Comparison of ENCODE assay signal across 8 mouse cellular contexts in genomic region chr16:3884201-3885064, GRCm38 (mm10). TPM values are rescaled to one million over a fixed set of nuclear protein-coding genes. Genes with fewer than 3 reads are reported as not detected.
A peak's percentile ranks its signal among the peaks of the same experiment; 100 is the strongest.
DNase-seq lines count a peak whose midpoint lies in the region; ATAC-seq lines count a peak whose summit lies in the region.

Gene Zfp597 (minus strand): TSS chr16:3884561.
Gene Gm20695 (plus strand): TSS chr16:3884648.

- peak; percentile 95 for DNase-seq in CD4-positive helper T cell, adult 2 months (ENCODE audit: low read depth, low spot score)
- peak; percentile 84 for DNase-seq in brain, embryonic 18.5 days (ENCODE audit: low read depth, low spot score)
- peak; percentile 97 for DNase-seq in kidney, postnatal 14 days
- peak; percentile 94 for DNase-seq in liver, embryonic 13.5 days
- peak; percentile 94 for DNase-seq in neural tube, embryonic 10.5 days (ENCODE audit: extremely low spot score, low spot score)

- H3K27ac ChIP-seq in heart, embryonic 14.5 days (replicated peaks in 1 of 2; ENCODE audit: control insufficient read depth in 1 of 2, insufficient read depth in 1 of 2, low read depth in 2 of 2, low read length in 2 of 2), result peak within 1 kb of the TSS; percentile 92 to 93
- H3K27ac ChIP-seq in liver, embryonic 13.5 days, result peak within 1 kb of the TSS; percentile 85
- H3K27ac ChIP-seq in stomach, embryonic 16.5 days (ENCODE audit: low read length), result peak within 1 kb of the TSS; percentile 94

- H3K4me2 ChIP-seq in heart, embryonic 14.5 days (ENCODE audit: low read length), result peak within 1 kb of the TSS; percentile 78
- peak within 1 kb of the TSS; percentile 73 for H3K4me2 ChIP-seq in liver, embryonic 13.5 days
- peak within 1 kb of the TSS; percentile 73 for H3K4me2 ChIP-seq in stomach, embryonic 16.5 days (ENCODE audit: low read depth, low read length)

- peaks cover 18% of the 10 kb centered on the region; the same call in 1 of the 2 replicates for H3K36me3 ChIP-seq in heart, embryonic 14.5 days (ENCODE audit: control insufficient read depth, insufficient read depth, low read length)
- peaks cover 5% of the 10 kb centered on the region for H3K36me3 ChIP-seq in liver, embryonic 13.5 days
- no peaks in the 10 kb centered on the region for H3K36me3 ChIP-seq in stomach, embryonic 16.5 days (ENCODE audit: control insufficient read depth, insufficient read depth, low read length)

- peaks cover 3 to 11% of the 10 kb centered on the region in 2 experiments; a peak in 3 of 4 replicates for H3K4me1 ChIP-seq in heart, embryonic 14.5 days (ENCODE audit: control insufficient read depth in 2 of 2, insufficient read depth in 2 of 2, low read length in 2 of 2)
- H3K4me1 ChIP-seq in liver, embryonic 13.5 days (replicated peaks), result peaks cover 37% of the 10 kb centered on the region
- H3K4me1 ChIP-seq in stomach, embryonic 16.5 days (ENCODE audit: control insufficient read depth, insufficient read depth, low read length), result peaks cover 8% of the 10 kb centered on the region

- peak; percentile 100 for ATAC-seq in erythroid progenitor cell, adult 5-6 weeks (replicated peaks; ENCODE audit: low FRiP score, poor library complexity, severe bottlenecking)
- ATAC-seq in heart, embryonic 14.5 days (ENCODE audit: insufficient number of reproducible peaks, insufficient read depth, low FRiP score, low read depth), result peak; percentile 99
- peak; percentile 98 for ATAC-seq in liver, embryonic 13.5 days (ENCODE audit: low read depth)
- peak; percentile 99 for ATAC-seq in stomach, embryonic 16.5 days (ENCODE audit: insufficient read depth, low FRiP score)

- H3K27me3 ChIP-seq in heart, embryonic 14.5 days (ENCODE audit: control insufficient read depth, insufficient read depth, low read length), result no peaks in the 10 kb centered on the region
- H3K27me3 ChIP-seq in liver, embryonic 13.5 days, result no peaks in the 10 kb centered on the region
- H3K27me3 ChIP-seq in stomach, embryonic 16.5 days (ENCODE audit: control insufficient read depth, insufficient read depth, low read length), result no peaks in the 10 kb centered on the region

- H3K4me3 ChIP-seq in heart, embryonic 14.5 days (ENCODE audit: control insufficient read depth in 1 of 2, insufficient read depth in 1 of 2, low read depth in 1 of 2, low read length in 2 of 2), result peak within 1 kb of the TSS; percentile 84 to 90
- H3K4me3 ChIP-seq in liver, embryonic 13.5 days (replicated peaks), result peak within 1 kb of the TSS; percentile 80
- H3K4me3 ChIP-seq in stomach, embryonic 16.5 days (replicated peaks; ENCODE audit: low read length), result peak within 1 kb of the TSS; percentile 98

- peak within 1 kb of the TSS; percentile 92 for H3K9ac ChIP-seq in heart, embryonic 14.5 days (ENCODE audit: low read length)
- H3K9ac ChIP-seq in liver, embryonic 13.5 days, result peak within 1 kb of the TSS; percentile 90
- peak within 1 kb of the TSS; percentile 95 for H3K9ac ChIP-seq in stomach, embryonic 16.5 days (ENCODE audit: low read length)

- H3K9me3 ChIP-seq in heart, embryonic 14.5 days (ENCODE audit: control insufficient read depth, low read length), result no peaks in the 10 kb centered on the region
- no peaks in the 10 kb centered on the region for H3K9me3 ChIP-seq in liver, embryonic 13.5 days (replicated peaks)
- no peaks in the 10 kb centered on the region for H3K9me3 ChIP-seq in stomach, embryonic 16.5 days (replicated peaks; ENCODE audit: control insufficient read depth, low read length)

- WGBS in heart, embryonic 14.5 days, result under 1% methylated on average over 80 of the region's 88 CpGs
- under 1% methylated on average over 87 of the region's 88 CpGs for WGBS in liver, embryonic 13.5 days (ENCODE audit: insufficient replicate concordance)
- WGBS in stomach, embryonic 16.5 days, result under 1% methylated on average over 83 of the region's 88 CpGs

RNA-seq across cellular contexts. Expression of gene Zfp597, which starts in this region (rescaled TPM):
- 4.6 and 9.4 TPM in 2 replicates for total RNA-seq in erythroid progenitor cell, adult 5-6 weeks (2015; ENCODE audit: low replicate concordance)
- 7.9 and 10.8 TPM in 2 replicates for total RNA-seq in erythroid progenitor cell, adult 5-6 weeks (2017; ENCODE audit: low replicate concordance)
- 6.1 and 7.9 TPM in 2 replicates for polyA plus RNA-seq in heart, embryonic 14.5 days (2014; fragmentation: Nextera tagmentation; extraction: Ambion mirVana)
- 2.3 and 2.7 TPM in 2 replicates for polyA plus RNA-seq in liver, embryonic 13.5 days (2015; fragmentation: Nextera tagmentation; extraction: Ambion mirVana)
- polyA plus RNA-seq in stomach, embryonic 16.5 days (2015; fragmentation: Nextera tagmentation; extraction: Ambion mirVana), result 7.2 and 7.5 TPM in 2 replicates

RNA-seq across cellular contexts. Expression of gene Gm20695, which starts in this region (rescaled TPM):
- total RNA-seq in erythroid progenitor cell, adult 5-6 weeks (2015; ENCODE audit: low replicate concordance), result 4.3 TPM in 1 of 2 replicates, not detected in the other
- total RNA-seq in erythroid progenitor cell, adult 5-6 weeks (2017; ENCODE audit: low replicate concordance), result not detected in 2 replicates
- 1.7 and 2.0 TPM in 2 replicates for polyA plus RNA-seq in heart, embryonic 14.5 days (2014; fragmentation: Nextera tagmentation; extraction: Ambion mirVana)
- polyA plus RNA-seq in liver, embryonic 13.5 days (2015; fragmentation: Nextera tagmentation; extraction: Ambion mirVana), result 0.47 and 1.2 TPM in 2 replicates
- polyA plus RNA-seq in stomach, embryonic 16.5 days (2015; fragmentation: Nextera tagmentation; extraction: Ambion mirVana), result 2.4 and 2.5 TPM in 2 replicates

Comparison
In these comparisons a context has a peak if more than half of its experiments do, and no peak if none do; other contexts are left out.
1. Peak in every context shown above with its lines: DNase-seq, ATAC-seq, H3K4me3 ChIP-seq and H3K27ac ChIP-seq.